Mouse (Mus musculus): ENCODE data around the gene Herc1.

Herc1 gene

GRCm38 (mm10) chr9:66518251-66518650, 168.0 kb downstream of the Herc1 start:
- DNase-seq (ENCODE audit: low read depth, low spot score) = no peak

- DNase-seq (ENCODE audit: low read depth, low spot score) = no peak
Observed at GRCm38 (mm10) chr9:66518901-66519300, 168.7 kb downstream of the Herc1 start.

- no peak for DNase-seq (ENCODE audit: low read depth, low spot score)
Observed at GRCm38 (mm10) chr9:66520299-66520698, 170.0 kb downstream of the Herc1 start.

GRCm38 (mm10) chr9:66521595-66521994, 171.3 kb downstream of the Herc1 start:
- no peak for DNase-seq (ENCODE audit: low read depth, low spot score)

- no peak for DNase-seq (ENCODE audit: low read depth, low spot score)
Observed at GRCm38 (mm10) chr9:66542785-66543184, 192.5 kb downstream of the Herc1 start.

Measured in forelimb bud, embryonic 11.5 days (tissue).